18 mouse cellular contexts compared by ENCODE assay signal in the genomic region with DNA sequence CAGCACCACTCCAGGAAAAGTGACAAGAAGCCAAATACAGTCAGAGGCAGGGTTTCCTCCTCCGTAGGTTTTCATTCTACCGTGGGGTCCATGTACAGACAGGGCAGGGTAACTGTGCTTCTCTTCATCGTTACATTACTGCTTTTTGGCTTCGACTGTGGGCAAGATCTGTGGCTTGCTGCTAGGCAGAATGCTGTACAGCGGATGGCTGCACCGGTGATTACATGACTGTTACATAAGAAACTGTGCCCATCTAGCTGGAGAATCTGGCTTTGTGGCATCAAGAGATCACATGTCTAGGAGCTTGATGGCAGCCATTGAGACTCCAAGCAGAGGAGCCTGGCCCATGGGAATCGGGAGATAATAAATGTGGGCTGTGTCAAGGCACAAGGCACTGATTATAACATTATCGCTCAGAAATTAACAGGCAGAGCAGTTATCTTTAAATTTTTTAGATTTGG. TPM values are rescaled to one million over a fixed set of nuclear protein-coding genes. Genes with fewer than 3 reads are reported as not detected.
DNase-seq lines count a peak whose midpoint lies in the region; ATAC-seq and TF ChIP-seq lines count a peak whose summit lies in the region.
"Had no signal": no experiment of that assay in that cellular context is flagged by ENCODE, and none has a peak within 500 bp of the region (broad histone marks: within the 10 kb centered on the region; RNA-seq: fewer than 3 reads in every experiment).

No protein-coding gene starts in this region.

- H3K36me3 ChIP-seq in hindbrain, embryonic 10.5 days: no peaks in the 10 kb centered on the region
- no peaks in the 10 kb centered on the region for H3K36me3 ChIP-seq in hindbrain, postnatal 0 days (ENCODE audit: insufficient read depth, low read length)
- H3K36me3 ChIP-seq in thymus, adult 2 months (ENCODE audit: control insufficient read depth, insufficient read depth, low read length): no peaks in the 10 kb centered on the region
- H3K36me3 ChIP-seq: embryonic facial prominence, embryonic 15.5 days; limb, embryonic 13.5 days had no signal

- DNase-seq in hindbrain, embryonic 10.5 days (ENCODE audit: low spot score): no peak
- DNase-seq in hindbrain, postnatal 0 days (ENCODE audit: low spot score): no peak
- DNase-seq in thymus, adult 2 months: no peak
- no peak for DNase-seq in thymus, postnatal 0 days (ENCODE audit: low spot score)
- no peak for DNase-seq in testis, postnatal 10 days (ENCODE audit: low spot score)
- DNase-seq in adrenal gland, postnatal 10 days: no peak
- DNase-seq: cerebellum, postnatal 14 days; kidney, postnatal 36 days; retina, postnatal 1 day had no signal

- H3K4me2 ChIP-seq in hindbrain, postnatal 0 days (ENCODE audit: low read depth, low read length): no peak overlapping the region
- H3K4me2 ChIP-seq: embryonic facial prominence, embryonic 15.5 days; limb, embryonic 13.5 days had no signal

- 84% methylated on average over 8 of the region's 8 CpGs for WGBS in hindbrain, embryonic 10.5 days
- WGBS in hindbrain, postnatal 0 days: 78% methylated on average over 8 of the region's 8 CpGs
- WGBS in thymus, adult 2 months: 28% methylated on average over 8 of the region's 8 CpGs

- H3K4me1 ChIP-seq in hindbrain, embryonic 10.5 days (replicated peaks): peaks cover 39% of the 10 kb centered on the region
- peaks cover 6% of the 10 kb centered on the region; the same call in 1 of the 2 replicates for H3K4me1 ChIP-seq in hindbrain, postnatal 0 days (ENCODE audit: insufficient read depth, low read length)
- peaks cover 32% of the 10 kb centered on the region for H3K4me1 ChIP-seq in thymus, adult 2 months (replicated peaks; ENCODE audit: control insufficient read depth, insufficient read depth, low read length)

- H3K9me3 ChIP-seq in hindbrain, embryonic 10.5 days: no peaks in the 10 kb centered on the region
- no peaks in the 10 kb centered on the region for H3K9me3 ChIP-seq in hindbrain, postnatal 0 days (ENCODE audit: low read length)
- H3K9me3 ChIP-seq: embryonic facial prominence, embryonic 15.5 days; limb, embryonic 13.5 days had no signal

- 0 out of 2 replicates have a peak overlapping the region, but pooled peaks have one; percentile 29 for H3K27ac ChIP-seq in hindbrain, embryonic 10.5 days
- no peak overlapping the region for H3K27ac ChIP-seq in hindbrain, postnatal 0 days
- peak overlapping the region; percentile 29; the same call in 1 of the 2 replicates for H3K27ac ChIP-seq in thymus, adult 2 months (ENCODE audit: control insufficient read depth, insufficient read depth, low read length)
- H3K27ac ChIP-seq: embryonic facial prominence, embryonic 15.5 days; limb, embryonic 13.5 days had no signal

- ATAC-seq in hindbrain, postnatal 0 days: no peak; the same call in 1 of the 2 replicates
- 0 out of 2 replicates have a peak, but pooled peaks have one; percentile 8 for ATAC-seq in megakaryocyte, adult 5-6 weeks (ENCODE audit: poor library complexity, severe bottlenecking)
- ATAC-seq: intestine, postnatal 0 days had no signal

- no peak overlapping the region for H3K4me3 ChIP-seq in hindbrain, embryonic 10.5 days
- H3K4me3 ChIP-seq in hindbrain, postnatal 0 days (ENCODE audit: low read length): no peak overlapping the region
- H3K4me3 ChIP-seq in thymus, adult 2 months (ENCODE audit: control insufficient read depth, insufficient read depth, low read length): no peak overlapping the region
- H3K4me3 ChIP-seq: embryonic facial prominence, embryonic 15.5 days; limb, embryonic 13.5 days had no signal

- TF ChIP-seq POLR2A in thymus, adult 2 months (IDR thresholded peaks at IDR 0.05; ENCODE audit: control insufficient read depth, extremely low read depth, insufficient read depth, low read length, poor library complexity): no peak

- H3K9ac ChIP-seq in hindbrain, postnatal 0 days (replicated peaks; ENCODE audit: low read length): no peak overlapping the region
- H3K9ac ChIP-seq: embryonic facial prominence, embryonic 15.5 days; limb, embryonic 13.5 days had no signal

- TF ChIP-seq CTCF in hindbrain, postnatal 0 days (IDR thresholded peaks at IDR 0.05; ENCODE audit: low read depth): no peak
- no peak for TF ChIP-seq CTCF in thymus, adult 2 months (IDR thresholded peaks at IDR 0.05; ENCODE audit: borderline replicate concordance, control insufficient read depth, extremely low read depth, insufficient read depth, low read length, poor library complexity)

- H3K27me3 ChIP-seq in hindbrain, embryonic 10.5 days (ENCODE audit: insufficient read depth, poor library complexity, severe bottlenecking): no peaks in the 10 kb centered on the region
- no peaks in the 10 kb centered on the region for H3K27me3 ChIP-seq in hindbrain, postnatal 0 days (ENCODE audit: insufficient read depth, low read length)
- no peaks in the 10 kb centered on the region for H3K27me3 ChIP-seq in thymus, adult 2 months (ENCODE audit: control insufficient read depth, insufficient read depth, low read length)
- H3K27me3 ChIP-seq: CH12.LX; embryonic facial prominence, embryonic 15.5 days had no signal

RNA-seq across cellular contexts. Expression of a gene that starts 43.8 kb away (rescaled TPM):
- not detected in 2 replicates for polyA plus RNA-seq in hindbrain, embryonic 10.5 days (2016; fragmentation: Nextera tagmentation; extraction: Ambion mirVana)
- total RNA-seq in hindbrain, postnatal 0 days (2014; rRNA removed): not detected in 2 replicates
- polyA plus RNA-seq in hindbrain, postnatal 0 days (2015; fragmentation: Nextera tagmentation; extraction: Ambion mirVana): not detected in 2 replicates
- not detected in 2 replicates for polyA plus RNA-seq in thymus, adult 2 months (2012; rRNA removed)
- polyA plus RNA-seq in thymus, postnatal 0 days (2015; fragmentation: Nextera tagmentation; extraction: Ambion mirVana): not detected in 2 replicates
- total RNA-seq in megakaryocyte, adult 5-6 weeks (2015): not detected in 2 replicates
- total RNA-seq in megakaryocyte, adult 5-6 weeks (2017): not detected in 2 replicates
- total RNA-seq in adrenal gland, postnatal 10 days (2021): not detected
- total RNA-seq: adrenal gland, adult 18-20 months; CH12.LX; heart, adult 18-20 months; heart, postnatal 25 days had no signal
- polyA plus RNA-seq: embryonic facial prominence, embryonic 15.5 days; frontal cortex, adult 2 months; intestine, postnatal 0 days; limb, embryonic 13.5 days had no signal
